Mouse (Mus musculus) liver, postnatal 0 days (tissue): ENCODE results near the gene Pdzd2. TPM values are rescaled to one million over a fixed set of nuclear protein-coding genes. Genes with fewer than 3 reads are reported as not detected.
"Not testable (repeated sequence)": the region's sequence is repeated elsewhere in the genome, so short reads cannot be mapped to it uniquely, and the experiment has no call there.

Experiments used
- ATAC-seq: fragments of 200-750 bp; cut with Nextera tagmentation; 2 replicates; pipeline ENCODE4 v1.8.0; 2017; ENCODE audit warnings: mild to moderate bottlenecking, moderate library complexity
- DNase-seq: peaks from one replicate; pipeline ENCODE4 v3.0.0-alpha.2; 2016
- H3K27ac ChIP-seq: fragments of 300-500 bp; sonication (generic); 2 replicates; pipeline ENCODE4 v1.5.1; 2014; ENCODE audit warnings: antibody characterized with exemption, moderate library complexity, mild to moderate bottlenecking, low read depth
- H3K27me3 ChIP-seq: fragments of 300-500 bp; sonication (generic); 2 replicates; pipeline ENCODE4 v1.6.1; 2014; ENCODE audit warnings: low read length, control low read depth, mixed read lengths; ENCODE audit not compliant: insufficient read depth
- H3K36me3 ChIP-seq: fragments of 300-500 bp; sonication (generic); replicated peaks from 2 replicates; pipeline ENCODE4 v1.6.1; 2014; ENCODE audit warnings: mild to moderate bottlenecking, control low read depth, low read length, moderate library complexity, mixed read lengths; ENCODE audit not compliant: insufficient read depth
- H3K4me1 ChIP-seq: fragments of 300-500 bp; sonication (generic); 2 replicates; pipeline ENCODE4 v1.6.1; 2014; ENCODE audit warnings: antibody characterized with exemption, mild to moderate bottlenecking, control low read depth; ENCODE audit not compliant: insufficient read depth
- H3K4me2 ChIP-seq: fragments of 300-500 bp; sonication (generic); 2 replicates; pipeline ENCODE4 v1.6.1; 2014; ENCODE audit warnings: low read depth, mild to moderate bottlenecking, low read length, moderate library complexity, mixed read lengths
- H3K4me3 ChIP-seq: fragments of 300-500 bp; sonication (generic); 2 replicates; pipeline ENCODE4 v1.5.1; 2014; ENCODE audit warnings: low read depth, low read length
- H3K9ac ChIP-seq: fragments of 300-500 bp; sonication (generic); replicated peaks from 2 replicates; pipeline ENCODE4 v1.6.1; 2014; ENCODE audit warnings: mild to moderate bottlenecking, moderate library complexity
- H3K9me3 ChIP-seq: fragments of 300-500 bp; sonication (generic); 2 replicates; pipeline ENCODE4 v1.6.1; 2016; ENCODE audit warnings: mild to moderate bottlenecking, control low read depth, low read length, mixed read lengths
- CTCF ChIP-seq: sonication (generic); IDR thresholded peaks from 2 replicates; pipeline ENCODE4 v1.5.1; 2016; ENCODE audit warnings: antibody characterized with exemption, low read depth
- EP300 ChIP-seq: IDR thresholded peaks from 2 replicates; pipeline ENCODE4 v1.6.1; 2016; ENCODE audit warnings: antibody characterized with exemption, low read depth, mild to moderate bottlenecking
- WGBS: fragments of 180-500 bp; shearing (Covaris S2); extraction: QIAGEN DNeasy Blood & Tissue Kit; methylation state at CpG from one replicate; pipeline ENCODE4 v1.1.7; 2014; ENCODE audit not compliant: insufficient replicate concordance; 5-methylcytosine and 5-hydroxymethylcytosine counted together
- polyA plus RNA-seq: library from polyadenylated mRNA; unstranded; fragments of >200 nt; fragmentation: Nextera tagmentation; extraction: Ambion mirVana; gene quantifications from 2 replicates; pipeline ENCODE4 v1.2.1, GENCODE M21; 2015

The Pdzd2 gene
- polyA plus RNA-seq, 1 experiment from 2014 or later: 1.3 TPM

GRCm38 (mm10) chr15:12368850-12369249 lies 370.9 kb downstream of the Pdzd2 start:
- TF ChIP-seq CTCF: no peak
- no peak for TF ChIP-seq EP300
- H3K27ac ChIP-seq: no peak overlapping the region
- no peak overlapping the region for H3K4me2 ChIP-seq
- ATAC-seq (no peak), DNase-seq (no peak)
- H3K36me3 ChIP-seq: no peaks in the 10 kb centered on the region
- no peak overlapping the region for H3K9ac ChIP-seq
- no peaks in the 10 kb centered on the region for H3K9me3 ChIP-seq
- peaks cover 25% of the 10 kb centered on the region for H3K4me1 ChIP-seq
- H3K4me3 ChIP-seq: no peak overlapping the region
- no peaks in the 10 kb centered on the region for H3K27me3 ChIP-seq
- 73% methylated on average over 4 of the region's 4 CpGs for WGBS

GRCm38 (mm10) chr15:12368357-12368756 lies 371.4 kb downstream of the Pdzd2 start:
- H3K27me3 ChIP-seq: no peaks in the 10 kb centered on the region
- H3K9ac ChIP-seq: no peak overlapping the region
- peak overlapping the region; percentile 26; the same call in 1 of the 2 replicates for H3K27ac ChIP-seq
- H3K36me3 ChIP-seq: no peaks in the 10 kb centered on the region
- H3K4me2 ChIP-seq: 0 out of 2 replicates have a peak overlapping the region, but pooled peaks have one; percentile 59
- H3K9me3 ChIP-seq: no peaks in the 10 kb centered on the region
- ATAC-seq (no peak), DNase-seq (no peak)
- H3K4me1 ChIP-seq: peaks cover 25% of the 10 kb centered on the region
- TF ChIP-seq CTCF (no peak), EP300 (no peak)
- WGBS: 82% methylated on average over 11 of the region's 11 CpGs
- no peak overlapping the region for H3K4me3 ChIP-seq

- Histone ChIP-seq H3K4me1 (peaks cover 25% of the 10 kb centered on the region), H3K36me3 (no peaks in the 10 kb centered on the region), H3K9me3 (no peaks in the 10 kb centered on the region), H3K4me3 (no peak overlapping the region), H3K9ac (no peak overlapping the region), H3K27me3 (no peaks in the 10 kb centered on the region), H3K27ac (peak overlapping the region; percentile 37), H3K4me2 (peak overlapping the region; percentile 59)
- peak; percentile 53 for DNase-seq
- peak; percentile 67 for ATAC-seq
- TF ChIP-seq CTCF (no peak), EP300 (peak; percentile 88)
- 28% methylated on average over 13 of the region's 13 CpGs for WGBS
Measured at GRCm38 (mm10) chr15:12367306-12368080, 372.2 kb downstream of the Pdzd2 start.

- H3K4me2 ChIP-seq: peak overlapping the region; percentile 59
- H3K4me3 ChIP-seq: not testable (repeated sequence)
Measured at GRCm38 (mm10) chr15:12366580-12367305, 373.0 kb downstream of the Pdzd2 start.

GRCm38 (mm10) chr15:12366072-12366469 lies 373.7 kb downstream of the Pdzd2 start:
- H3K36me3 ChIP-seq: no peaks in the 10 kb centered on the region
- H3K9me3 ChIP-seq: no peaks in the 10 kb centered on the region
- TF ChIP-seq CTCF: no peak
- no peak overlapping the region for H3K4me2 ChIP-seq
- no peaks in the 10 kb centered on the region for H3K27me3 ChIP-seq
- H3K27ac ChIP-seq: no peak overlapping the region
- 60% methylated on average over 3 of the region's 3 CpGs for WGBS
- H3K4me3 ChIP-seq: no peak overlapping the region
- ATAC-seq (peak; percentile 49), DNase-seq (no peak)
- peaks cover 25% of the 10 kb centered on the region for H3K4me1 ChIP-seq
- no peak overlapping the region for H3K9ac ChIP-seq

More at GRCm38 (mm10) chr15:12366580-12367305, 373.0 kb downstream of the Pdzd2 start:
- H3K27ac ChIP-seq: peak overlapping the region; percentile 37
- not testable (repeated sequence) for H3K9ac ChIP-seq, H3K9me3 ChIP-seq, DNase-seq, ATAC-seq, H3K36me3 ChIP-seq, H3K27me3 ChIP-seq
- 74% methylated on average over 11 of the region's 11 CpGs for WGBS
- peaks cover 25% of the 10 kb centered on the region for H3K4me1 ChIP-seq

GRCm38 (mm10) chr15:12365416-12366071 lies 374.2 kb downstream of the Pdzd2 start:
- no peaks in the 10 kb centered on the region for H3K27me3 ChIP-seq
- no peak overlapping the region for H3K27ac ChIP-seq
- H3K9ac ChIP-seq: no peak overlapping the region
- 70% methylated on average over 15 of the region's 15 CpGs for WGBS
- peaks cover 25% of the 10 kb centered on the region for H3K4me1 ChIP-seq
- H3K4me2 ChIP-seq: no peak overlapping the region
- no peak overlapping the region for H3K4me3 ChIP-seq
- no peak for DNase-seq
- TF ChIP-seq EP300: no peak
- no peak for TF ChIP-seq CTCF
- no peaks in the 10 kb centered on the region for H3K36me3 ChIP-seq
- H3K9me3 ChIP-seq: no peaks in the 10 kb centered on the region
- ATAC-seq: peak; percentile 71
